Mouse (Mus musculus) layer of hippocampus, postnatal 14 days (tissue): ENCODE measurements around the gene Klhdc8a. TPM values are rescaled to one million over a fixed set of nuclear protein-coding genes. Genes with fewer than 3 reads are reported as not detected.
"Not testable (repeated sequence)": the region's sequence is repeated elsewhere in the genome, so short reads cannot be mapped to it uniquely, and the experiment has no call there.

Experiments used
- DNase-seq, 2 experiments: peaks; one replicate each; pipeline ENCODE4 v3.0.0; 2021 to 2022; ENCODE audit warnings: low spot score in 2 of 2, mixed read lengths in 1 of 2
- total RNA-seq, 2 experiments: library from RNA; stranded (reverse); gene quantifications; 2 replicates each; pipeline ENCODE4 v1.2.3; 2021

Gene Klhdc8a
- total RNA-seq, 2 experiments from 2014 or later: 5.7 to 6.8 TPM

GRCm38 (mm10) chr1:132342518-132342917, 44.1 kb downstream of the Klhdc8a start:
- DNase-seq: no peak

- no peak for DNase-seq
These were observed 44.8 kb downstream of the Klhdc8a start for GRCm38 (mm10) chr1:132343191-132343590.

GRCm38 (mm10) chr1:132343656-132344055, 45.2 kb downstream of the Klhdc8a start:
- DNase-seq: no peak

DNA sequence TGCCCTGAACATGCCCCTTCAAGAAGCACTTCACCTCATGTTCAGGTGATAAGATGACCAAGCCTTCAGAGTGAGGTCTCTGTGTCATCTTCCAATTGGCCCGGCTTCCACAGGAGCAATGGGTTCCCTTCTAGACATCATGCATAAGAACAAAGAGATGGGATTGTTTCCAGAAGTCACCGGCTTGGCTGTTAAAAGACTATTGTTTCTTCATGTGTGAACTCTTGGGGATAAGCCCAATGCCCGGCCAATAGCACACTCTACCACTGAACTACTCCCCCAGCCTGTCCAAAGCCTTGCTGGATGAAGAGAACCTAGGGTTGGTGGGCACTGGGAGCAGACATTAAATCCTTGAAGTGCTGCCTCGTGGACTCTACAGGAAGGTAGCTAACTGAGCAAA, 47.1 kb downstream of the Klhdc8a start:
- no peak for DNase-seq

GRCm38 (mm10) chr1:132346134-132346851, 47.9 kb downstream of the Klhdc8a start:
- no peak for DNase-seq

DNA sequence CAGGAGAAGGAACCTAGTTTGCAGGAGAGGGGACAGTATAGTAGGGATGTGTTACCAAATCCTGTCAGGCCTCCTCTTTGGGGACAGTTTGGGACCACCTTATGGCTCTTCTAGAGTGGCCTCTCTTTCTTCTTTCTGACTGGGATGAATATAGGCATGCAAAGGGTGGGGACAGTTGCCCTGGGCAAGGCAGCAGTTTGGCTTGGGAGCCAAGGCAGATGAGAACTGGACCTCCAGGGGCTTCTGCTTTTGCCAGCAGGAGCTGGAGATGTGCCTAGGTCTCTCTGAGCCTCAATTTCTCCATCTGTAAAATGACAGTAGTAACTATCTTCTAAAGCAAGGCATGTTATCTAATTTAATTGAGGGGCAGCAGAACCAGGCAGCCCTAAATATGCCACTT, 48.5 kb downstream of the Klhdc8a start:
- no peak for DNase-seq

- no peak for DNase-seq
These were observed 50.0 kb downstream of the Klhdc8a start for GRCm38 (mm10) chr1:132348401-132348800.

DNA sequence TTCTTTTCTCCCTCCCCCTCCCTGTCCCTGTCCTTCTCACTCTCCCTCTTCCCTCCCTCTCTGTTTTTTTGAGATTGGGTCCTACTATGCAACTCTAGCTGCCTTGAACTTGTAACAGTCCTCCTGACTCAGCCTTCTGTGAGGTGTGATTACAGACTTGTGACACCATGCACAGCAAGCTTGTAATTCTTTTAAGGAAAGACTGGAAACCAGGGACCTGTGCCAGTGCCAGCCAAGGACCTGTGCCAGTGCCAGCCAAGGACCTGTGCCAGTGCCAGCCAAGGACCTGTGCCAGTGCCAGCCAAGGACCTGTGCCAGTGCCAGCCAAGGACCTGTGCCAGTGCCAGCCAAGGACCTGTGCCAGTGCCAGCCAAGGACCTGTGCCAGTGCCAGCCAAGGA, 50.6 kb downstream of the Klhdc8a start:
- not testable (repeated sequence) for DNase-seq

- not testable (repeated sequence) for DNase-seq
These were observed 51.2 kb downstream of the Klhdc8a start for GRCm38 (mm10) chr1:132349601-132350000.

GRCm38 (mm10) chr1:132351058-132351457, 52.6 kb downstream of the Klhdc8a start:
- no peak for DNase-seq

GRCm38 (mm10) chr1:132353389-132353788, 55.0 kb downstream of the Klhdc8a start:
- no peak for DNase-seq

GRCm38 (mm10) chr1:132354234-132354633, 55.8 kb downstream of the Klhdc8a start:
- DNase-seq: no peak

GRCm38 (mm10) chr1:132355162-132355601, 56.8 kb downstream of the Klhdc8a start:
- no peak for DNase-seq

- peak; percentile 86 to 90 for DNase-seq
These were observed 57.4 kb downstream of the Klhdc8a start for GRCm38 (mm10) chr1:132355841-132356242.

DNA sequence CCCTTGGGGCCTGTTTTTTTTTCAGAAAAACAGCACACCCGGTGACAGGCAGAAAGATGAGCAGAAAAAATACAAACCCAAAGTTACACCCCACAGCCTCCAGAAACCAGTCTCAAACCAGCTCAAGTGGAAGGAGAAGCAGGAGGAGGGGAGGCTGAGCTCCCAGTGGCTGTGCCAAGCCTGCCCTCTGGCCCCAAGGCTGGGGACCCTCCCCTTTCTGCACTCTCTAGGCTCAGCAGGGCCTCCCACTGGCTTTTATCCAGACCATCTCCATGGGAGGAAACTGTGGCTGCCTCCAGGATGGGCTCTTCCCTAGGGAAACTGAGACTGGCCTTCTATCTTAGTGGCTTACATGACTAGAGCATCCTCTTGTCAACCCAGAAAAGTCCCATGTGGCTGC, 58.4 kb downstream of the Klhdc8a start:
- no peak for DNase-seq

Other genes starting within 250 kb of the Klhdc8a start
- 10 to 100 TPM; 42.8 to 50.7 TPM for gene Mfsd4a, start 230.6 kb upstream of the Klhdc8a start, total RNA-seq
- gene Cdk18, start 158.9 kb upstream of the Klhdc8a start, total RNA-seq: 10 to 100 TPM; 21.2 to 21.9 TPM
- gene Lemd1, start 107.2 kb upstream of the Klhdc8a start, total RNA-seq: 1 to 10 TPM; 1.4 to 1.8 TPM
- under 1 TPM; 0.91 to 0.97 TPM for gene AC124108.1, start 107.2 kb upstream of the Klhdc8a start, total RNA-seq
- gene Gm10188, start 68.9 kb upstream of the Klhdc8a start, total RNA-seq: not detected
- gene Nuak2, start 17.5 kb downstream of the Klhdc8a start, total RNA-seq: 1 to 10 TPM; 1.7 to 2.8 TPM
- gene Tmcc2, start 92.7 kb downstream of the Klhdc8a start, total RNA-seq: 100 to 1,000 TPM; 191 to 192 TPM
- gene Dstyk, start 118.9 kb downstream of the Klhdc8a start, total RNA-seq: 10 to 100 TPM; 35.5 to 38.0 TPM
- gene Rbbp5, start 178.7 kb downstream of the Klhdc8a start, total RNA-seq: 10 to 100 TPM; 39.2 to 45.2 TPM
- gene Tmem81, start 207.6 kb downstream of the Klhdc8a start, total RNA-seq: 1 to 10 TPM; 2.7 to 4.0 TPM
- 10 to 100 TPM; 52.7 to 54.9 TPM for gene Cntn2, start 244.6 kb downstream of the Klhdc8a start, total RNA-seq